Mouse (Mus musculus): ENCODE results near the gene Dock4.

The Dock4 gene

DNA sequence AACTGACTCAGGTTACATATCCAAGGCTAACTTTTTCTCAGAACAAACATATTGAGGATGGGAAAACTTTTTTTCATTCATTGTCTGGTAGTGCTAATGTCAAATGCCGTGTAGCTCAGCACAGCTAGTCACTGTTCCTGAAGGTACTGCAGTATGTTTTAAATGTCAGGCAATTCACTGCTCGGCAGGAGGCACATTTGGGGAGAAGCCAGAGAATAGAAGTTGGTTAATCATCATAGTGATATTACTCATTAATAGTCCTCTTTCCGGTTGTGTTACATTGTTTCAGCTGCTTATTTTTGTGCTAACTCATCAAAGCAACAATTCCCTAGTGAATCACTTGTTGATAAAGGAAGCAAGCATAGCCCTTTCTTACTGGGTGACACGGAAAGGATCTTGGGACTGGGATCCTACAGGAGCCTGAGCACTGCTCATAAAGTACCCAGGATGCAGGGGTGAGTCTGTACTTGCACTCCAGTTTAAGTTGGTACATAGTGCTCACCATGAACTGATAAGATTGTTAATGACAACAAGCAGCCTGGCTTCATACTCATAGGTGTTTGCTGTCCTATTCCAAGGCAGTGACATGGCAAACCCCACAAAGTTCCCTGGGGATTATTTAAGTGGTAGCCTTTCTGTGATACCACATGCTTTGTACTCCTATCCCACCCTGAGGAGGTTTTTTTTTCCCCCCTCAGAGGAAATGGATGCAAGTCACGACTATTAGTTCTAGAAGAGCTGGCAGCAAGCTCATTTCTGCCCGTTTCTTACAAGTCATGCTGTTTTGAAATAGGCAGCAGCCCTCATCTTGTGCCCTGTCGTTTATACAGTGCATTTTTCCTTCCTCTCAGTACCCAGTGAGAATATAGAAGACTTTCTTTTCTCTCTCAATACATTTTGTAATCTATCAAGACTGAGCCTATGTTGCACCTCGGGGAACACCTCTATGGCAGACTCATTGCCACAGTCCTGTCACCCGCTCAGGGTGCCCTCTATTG is 123.5 kb downstream of the Dock4 start:
- DNase-seq (ENCODE audit: low spot score): no peak

GRCm38 (mm10) chr12:40570250-40570649 is 124.5 kb downstream of the Dock4 start:
- no peak for DNase-seq (ENCODE audit: low spot score)

DNA sequence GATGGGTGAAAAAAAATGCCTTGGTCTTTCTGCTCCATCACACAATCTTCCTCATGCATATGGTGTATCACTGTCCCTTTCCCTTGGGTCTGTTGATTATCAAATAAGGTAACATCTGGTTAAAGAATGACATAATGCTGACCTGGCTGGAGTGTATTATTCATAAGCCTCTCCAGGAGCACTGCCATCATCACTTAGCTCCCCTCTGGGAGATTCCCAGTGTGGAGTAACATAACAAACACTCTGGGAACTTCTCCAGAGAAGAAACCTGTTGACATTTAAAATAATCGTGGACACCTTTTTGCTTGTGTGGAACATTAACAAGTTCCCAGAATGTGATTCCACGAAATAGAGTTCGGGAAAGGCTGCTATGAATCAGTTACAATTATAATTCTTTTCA is 128.3 kb downstream of the Dock4 start:
- no peak for DNase-seq (ENCODE audit: low spot score)

DNA sequence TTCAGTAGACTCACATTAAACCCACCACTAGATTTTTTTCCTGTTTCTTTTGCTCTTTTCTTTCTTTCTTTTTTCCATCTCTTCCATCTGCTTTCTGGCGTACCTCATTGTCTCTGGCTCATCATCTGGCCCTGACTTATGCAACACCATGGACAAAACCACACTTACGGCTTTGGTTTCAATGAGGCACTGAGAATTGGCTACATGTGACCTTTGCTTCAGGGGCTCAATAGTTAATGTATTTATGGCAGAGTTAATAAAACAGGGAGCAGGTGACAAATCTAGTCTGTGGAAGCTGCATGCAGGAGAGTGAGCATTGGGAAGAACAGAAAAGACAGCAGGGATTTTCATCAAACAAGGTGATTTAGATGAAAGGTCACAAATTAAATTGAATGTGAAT is 131.0 kb downstream of the Dock4 start:
- no peak for DNase-seq (ENCODE audit: low spot score)

- no peak for DNase-seq (ENCODE audit: low spot score)
Observed at GRCm38 (mm10) chr12:40580351-40580750, 134.6 kb downstream of the Dock4 start.

DNA sequence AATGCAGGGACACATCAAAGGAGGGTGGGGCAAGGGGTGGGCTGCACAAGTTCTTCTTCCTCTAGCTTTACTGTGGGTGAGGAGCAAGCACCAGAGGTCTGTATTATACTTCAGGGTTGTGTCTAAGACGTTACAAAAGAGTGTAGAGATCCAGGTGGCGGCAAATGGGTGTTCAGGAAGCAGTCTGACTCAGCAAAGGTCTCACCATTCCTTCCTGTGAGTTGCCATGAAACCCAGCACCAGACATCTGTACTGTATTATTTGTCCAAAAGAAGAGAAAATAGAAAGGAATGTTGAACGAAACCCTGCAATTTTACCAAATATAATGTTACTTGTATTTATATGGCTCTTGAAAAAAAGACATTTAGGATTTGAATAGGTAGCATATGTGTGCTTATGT is 135.3 kb downstream of the Dock4 start:
- no peak for DNase-seq (ENCODE audit: low spot score)

GRCm38 (mm10) chr12:40582059-40582458 is 136.3 kb downstream of the Dock4 start:
- DNase-seq (ENCODE audit: low spot score): no peak

- no peak for DNase-seq (ENCODE audit: low spot score)
Observed at GRCm38 (mm10) chr12:40584526-40585289, 139.0 kb downstream of the Dock4 start.

- no peak for DNase-seq (ENCODE audit: low spot score)
Observed at GRCm38 (mm10) chr12:40585456-40586141, 139.8 kb downstream of the Dock4 start.

GRCm38 (mm10) chr12:40594161-40594560 is 148.4 kb downstream of the Dock4 start:
- no peak for DNase-seq (ENCODE audit: low spot score)

- no peak for DNase-seq (ENCODE audit: low spot score)
Observed at GRCm38 (mm10) chr12:40595440-40595839, 149.7 kb downstream of the Dock4 start.

DNA sequence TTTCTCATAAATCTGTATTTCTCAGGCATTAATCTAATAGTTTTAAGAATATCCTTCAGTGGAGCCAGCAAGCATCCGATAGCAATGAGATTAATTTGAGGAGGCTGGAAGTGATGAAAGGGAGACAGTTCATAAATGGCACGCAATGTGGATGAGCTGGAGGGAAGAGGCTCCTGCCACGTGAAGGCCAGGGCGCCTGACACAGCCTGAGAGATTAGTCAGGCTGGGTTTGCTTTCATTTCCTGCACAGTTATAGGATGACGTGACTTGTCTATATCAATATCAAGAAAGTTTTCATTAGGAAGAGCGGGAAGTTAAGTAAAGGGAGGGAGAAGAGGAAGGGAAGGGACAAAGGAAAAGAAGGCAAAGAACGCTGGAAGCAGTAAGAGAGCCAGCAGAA is 150.3 kb downstream of the Dock4 start:
- no peak for DNase-seq (ENCODE audit: low spot score)

GRCm38 (mm10) chr12:40596441-40596840 is 150.7 kb downstream of the Dock4 start:
- no peak for DNase-seq (ENCODE audit: low spot score)

DNA sequence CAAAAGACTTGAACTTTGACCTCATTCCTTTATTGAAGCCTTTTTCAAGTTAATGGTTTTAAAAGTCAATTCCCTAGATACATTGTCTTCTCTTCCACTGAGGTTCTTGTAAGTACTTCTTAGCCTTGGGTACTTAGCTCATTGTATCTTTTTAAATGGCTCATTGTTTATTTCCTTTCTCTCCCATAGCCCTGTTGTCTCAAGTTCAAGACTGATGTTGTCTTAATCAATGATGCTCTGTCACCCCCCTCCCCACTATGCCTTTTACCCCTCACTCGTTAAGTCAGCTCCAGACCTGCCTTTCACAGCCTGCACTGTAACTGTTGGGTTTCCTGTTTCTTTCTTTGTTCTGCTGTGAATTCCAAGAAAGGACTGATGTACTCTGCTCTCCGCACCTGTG is 154.2 kb downstream of the Dock4 start:
- no peak for DNase-seq (ENCODE audit: low spot score)

- no peak for DNase-seq (ENCODE audit: low spot score)
Observed at GRCm38 (mm10) chr12:40605565-40605964, 159.8 kb downstream of the Dock4 start.

- no peak for DNase-seq (ENCODE audit: low spot score)
Observed at GRCm38 (mm10) chr12:40622926-40623325, 177.2 kb downstream of the Dock4 start.

DNA sequence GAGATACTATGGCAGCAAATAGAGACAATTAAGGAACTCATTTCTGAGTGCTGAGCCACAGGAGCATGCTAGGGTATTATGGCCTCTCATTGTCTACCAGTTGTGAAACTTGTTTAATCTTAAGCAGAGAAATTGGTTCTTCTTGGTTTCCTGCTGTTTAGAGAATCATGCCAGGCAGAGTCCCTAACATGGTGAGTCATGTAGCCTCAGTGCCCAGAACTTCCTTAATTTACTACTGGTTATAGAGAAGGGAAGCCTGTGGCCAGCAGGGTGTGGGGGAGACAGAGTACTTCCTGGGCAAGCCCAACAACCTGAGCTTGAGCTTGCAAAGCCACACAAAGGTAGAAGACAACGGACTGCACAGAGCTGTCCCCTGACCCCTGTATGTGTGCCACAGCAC is 180.8 kb downstream of the Dock4 start:
- no peak for DNase-seq (ENCODE audit: low spot score)

GRCm38 (mm10) chr12:40633242-40633641 is 187.5 kb downstream of the Dock4 start:
- no peak for DNase-seq (ENCODE audit: low spot score)

DNA sequence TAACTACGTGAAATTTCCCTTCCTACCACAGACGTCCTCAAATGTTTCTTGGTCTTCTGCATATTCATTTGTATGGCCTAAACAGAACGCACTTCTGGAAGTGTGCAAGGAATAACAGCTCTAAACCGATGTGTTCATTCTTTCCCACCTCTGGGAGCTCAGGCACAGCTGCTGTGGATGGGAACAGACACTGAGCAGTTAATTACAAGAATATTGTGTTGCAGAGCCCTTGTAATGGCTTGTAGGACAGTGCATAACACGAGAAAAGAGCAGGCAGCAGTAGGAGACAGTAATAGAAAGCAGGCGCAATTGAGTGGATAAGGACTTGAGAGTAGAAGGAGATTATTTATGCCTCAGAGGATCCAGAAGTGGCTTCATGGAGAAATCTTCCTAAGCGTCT is 188.4 kb downstream of the Dock4 start:
- DNase-seq (ENCODE audit: low spot score): no peak

GRCm38 (mm10) chr12:40635991-40636390 is 190.2 kb downstream of the Dock4 start:
- no peak for DNase-seq (ENCODE audit: low spot score)

DNA sequence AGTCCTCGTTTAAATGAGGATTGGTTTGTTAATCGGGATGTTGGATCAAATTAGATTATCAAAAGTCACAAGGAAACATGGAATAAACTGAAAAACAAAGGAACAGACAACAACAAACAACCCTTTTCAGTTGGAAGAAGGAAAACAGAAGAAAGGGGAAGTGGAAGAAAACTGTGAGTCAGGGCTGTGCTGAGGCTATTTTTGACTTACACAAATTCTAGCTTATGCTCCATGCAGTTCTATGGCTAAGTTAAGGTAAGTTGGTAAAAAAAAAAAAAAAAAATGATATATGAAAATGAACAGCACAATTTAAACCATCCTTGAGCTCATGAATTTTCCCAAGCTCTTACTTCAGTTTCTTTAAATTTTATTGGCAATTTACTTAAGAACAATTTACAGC is 191.7 kb downstream of the Dock4 start:
- DNase-seq (ENCODE audit: low spot score): no peak

DNA sequence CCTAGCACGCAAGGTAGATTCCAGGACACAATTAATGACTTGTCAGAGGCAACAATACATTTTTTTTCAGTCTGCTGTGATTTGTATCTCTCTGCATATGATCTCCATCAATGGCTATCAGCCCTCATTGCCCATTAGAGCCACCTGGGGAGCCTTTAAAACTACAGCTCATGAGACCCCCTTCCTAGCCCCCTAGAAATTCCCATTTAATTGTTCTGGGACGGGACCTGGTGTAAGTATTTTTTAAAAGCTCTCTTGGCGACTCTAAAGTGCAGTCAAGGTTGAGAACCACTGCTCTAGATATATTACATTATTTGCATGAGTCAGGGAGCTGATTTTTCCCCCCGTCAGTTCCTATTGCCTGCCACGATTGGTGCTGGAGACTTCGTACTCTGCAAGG is 200.1 kb downstream of the Dock4 start:
- DNase-seq (ENCODE audit: low spot score): no peak

GRCm38 (mm10) chr12:40654312-40654711 is 208.6 kb downstream of the Dock4 start:
- no peak for DNase-seq (ENCODE audit: low spot score)
